Mouse (Mus musculus): ENCODE measurements around the gene Ccr7. TPM values are rescaled to one million over a fixed set of nuclear protein-coding genes. Genes with fewer than 3 reads are reported as not detected.

The Ccr7 gene
- total and polyA plus RNA-seq, 3 experiments: 203 to 306 (median 241) TPM

DNA sequence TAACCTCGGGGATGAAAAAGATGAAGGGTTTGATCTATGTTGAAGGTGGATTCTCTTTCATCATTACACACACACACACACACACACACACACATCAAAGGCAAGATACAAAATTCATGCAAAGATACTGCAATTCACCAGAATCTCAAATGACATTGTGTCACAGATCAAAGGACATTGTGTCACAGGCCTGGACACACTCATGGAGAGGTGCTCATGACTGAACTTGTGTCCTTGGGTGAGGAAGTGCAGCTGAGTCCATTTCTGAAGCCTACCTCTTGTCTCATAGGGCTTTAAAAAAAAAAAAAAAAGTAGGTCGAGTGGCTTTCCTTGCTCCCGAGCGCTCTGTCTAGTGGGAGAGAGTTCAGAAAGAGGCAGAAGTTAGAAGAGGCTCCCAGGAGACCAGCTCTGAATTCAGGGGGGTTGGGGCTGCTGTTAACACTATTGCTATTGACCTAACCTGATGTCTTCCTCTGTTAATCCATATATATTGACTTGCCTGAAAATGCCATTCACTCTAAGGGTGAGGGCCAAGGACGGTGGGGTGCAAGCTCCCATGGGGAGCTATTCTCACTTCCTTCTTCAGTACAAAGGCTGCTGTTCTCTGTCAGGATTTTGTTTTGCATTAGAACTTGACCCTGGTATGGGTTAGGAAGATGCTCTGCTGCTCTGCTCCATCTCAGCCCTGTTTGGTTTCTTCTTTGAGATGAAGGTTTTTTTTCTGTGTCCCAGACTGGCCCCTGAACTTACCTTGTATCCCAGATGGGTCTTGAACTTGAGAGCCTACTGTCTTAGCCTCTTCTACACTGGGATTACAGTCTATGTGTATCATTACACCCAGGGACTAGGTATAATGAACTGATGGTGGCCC, 22.4 kb upstream of the Ccr7 start:
- dilution Hi-C loops (cut with MboI; ENCODE audit: extremely low pct_ligation_motif_present, extremely low pct_unique_long_range_greater_than_20kb, low sequenced_read_pairs): no loop called here
- Histone ChIP-seq H3K9ac (ENCODE audit: insufficient read depth, low read depth) (peak overlapping the region; percentile 23), H3K9me3 (replicated peaks; ENCODE audit: low read length) (peaks cover 26% of the 10 kb centered on the region), H3K4me1 (ENCODE audit: control insufficient read depth in 1 of 2, insufficient read depth in 2 of 2) (peaks cover 23 to 56% of the 10 kb centered on the region in 2 experiments), H3K4me3 (replicated peaks in 1 of 3; ENCODE audit: low read depth in 2 of 3, low read length in 2 of 3, poor library complexity in 1 of 3) (no peak overlapping the region), H3K36me3 (replicated peaks in 1 of 2; ENCODE audit: control insufficient read depth in 1 of 2, insufficient read depth in 1 of 2, low read length in 1 of 2) (peaks cover 14 to 31% of the 10 kb centered on the region in 2 experiments), H3K27ac (ENCODE audit: insufficient read depth, low read depth) (peak overlapping the region; percentile 96), H3K79me2 (replicated peaks; ENCODE audit: control insufficient read depth, extremely low read depth, insufficient read depth, poor library complexity, severe bottlenecking) (no peaks in the 10 kb centered on the region), H3K27me3 (replicated peaks) (no peaks in the 10 kb centered on the region), H3K4me2 (ENCODE audit: insufficient read depth, low read depth, poor library complexity, severe bottlenecking) (peak overlapping the region; percentile 85)
- in situ Hi-C loops (cut with MboI; ENCODE audit: low pct_ligation_motif_present, low pct_unique_long_range_greater_than_20kb, low sequenced_read_pairs): no loop called here
- TF ChIP-seq NELFE (IDR thresholded peaks at IDR 0.05; ENCODE audit: low read depth, low read length) (peak; percentile 48; the same call in 1 of the 2 replicates), PAX5 (IDR thresholded peaks at IDR 0.05; ENCODE audit: low read length) (no peak), BHLHE40 (IDR thresholded peaks at IDR 0.05; ENCODE audit: low read depth, low read length) (no peak), CTCF (conservative IDR thresholded peaks at IDR 0.05 in 1 of 2, IDR thresholded peaks at IDR 0.05 in 1 of 2; ENCODE audit: low read depth in 2 of 2, low read length in 2 of 2) (no peak), ETS1 (conservative IDR thresholded peaks at IDR 0.05; ENCODE audit: low read depth, low read length) (no peak), MXI1 (IDR thresholded peaks at IDR 0.05; ENCODE audit: low read depth, low read length) (peak; percentile 31), ZKSCAN1 (IDR thresholded peaks at IDR 0.05; ENCODE audit: borderline replicate concordance, low read depth, low read length) (no peak), NRF1 (IDR thresholded peaks at IDR 0.05; ENCODE audit: low read depth, low read length) (0 out of 2 replicates have a peak, but pooled peaks have one; percentile 7), SMC3 (IDR thresholded peaks at IDR 0.05; ENCODE audit: low read depth, low read length) (no peak), MAFK (IDR thresholded peaks at IDR 0.05; ENCODE audit: insufficient replicate concordance, low read length) (no peak), MAX (IDR thresholded peaks at IDR 0.05; ENCODE audit: low read length) (peak; percentile 4; the same call in 1 of the 2 replicates), HCFC1 (IDR thresholded peaks at IDR 0.05; ENCODE audit: low read depth, low read length) (no peak), JUN (IDR thresholded peaks at IDR 0.05; ENCODE audit: insufficient read depth, low read depth, low read length) (no peak), USF2 (conservative IDR thresholded peaks at IDR 0.05; ENCODE audit: low read depth, low read length) (no peak), CHD1 (IDR thresholded peaks at IDR 0.05; ENCODE audit: low read depth, low read length) (no peak), SIN3A (IDR thresholded peaks at IDR 0.05; ENCODE audit: low read length) (peak; percentile 73; the same call in 1 of the 2 replicates), ZNF384 (IDR thresholded peaks at IDR 0.05; ENCODE audit: low read depth, low read length) (peak; percentile 95), KAT2A (IDR thresholded peaks at IDR 0.05; ENCODE audit: insufficient replicate concordance, low read length) (no peak), ZMIZ1 (IDR thresholded peaks at IDR 0.05; ENCODE audit: low read depth, low read length) (peak; percentile 41; the same call in 1 of the 2 replicates), TBP (conservative IDR thresholded peaks at IDR 0.05; ENCODE audit: low read depth, low read length) (0 out of 2 replicates have a peak, but pooled peaks have one; percentile 50), MAZ (IDR thresholded peaks at IDR 0.05; ENCODE audit: low read depth, low read length) (no peak), POLR2A (IDR thresholded peaks at IDR 0.05; ENCODE audit: low read depth, low read length) (no peak), E2F4 (IDR thresholded peaks at IDR 0.05; ENCODE audit: insufficient replicate concordance, low read depth, low read length) (no peak), EP300 (IDR thresholded peaks at IDR 0.05; ENCODE audit: low read length) (peak; percentile 81), MEF2A (IDR thresholded peaks at IDR 0.05; ENCODE audit: borderline replicate concordance, low read depth, low read length) (no peak), TCF12 (IDR thresholded peaks at IDR 0.05; ENCODE audit: low read depth, low read length) (no peak), JUND (conservative IDR thresholded peaks at IDR 0.05; ENCODE audit: low read depth, low read length) (no peak; the same call in 1 of the 2 replicates), ELF1 (IDR thresholded peaks at IDR 0.05; ENCODE audit: low read depth, low read length) (peak; percentile 23; the same call in 1 of the 2 replicates), USF1 (IDR thresholded peaks at IDR 0.05; ENCODE audit: low read depth, low read length) (no peak), IRF4 (IDR thresholded peaks at IDR 0.05; ENCODE audit: low read depth, low read length) (peak; percentile 86), ZC3H11A (IDR thresholded peaks at IDR 0.05; ENCODE audit: low read depth, low read length) (no peak), POLR2AphosphoS2 (IDR thresholded peaks at IDR 0.05; ENCODE audit: low read depth, low read length) (no peak), RAD21 (IDR thresholded peaks at IDR 0.05; ENCODE audit: low read depth, low read length) (no peak; the same call in none of the 2 replicates), GABPA (IDR thresholded peaks at IDR 0.05; ENCODE audit: insufficient replicate concordance, low read depth, low read length) (no peak), RCOR1 (conservative IDR thresholded peaks at IDR 0.05; ENCODE audit: low read depth, low read length) (peak; percentile 52; the same call in 1 of the 2 replicates), MYC (IDR thresholded peaks at IDR 0.05; ENCODE audit: low read depth, low read length) (0 out of 2 replicates have a peak, but pooled peaks have one; percentile 10), UBTF (IDR thresholded peaks at IDR 0.05; ENCODE audit: low read depth, low read length) (no peak), CHD2 (IDR thresholded peaks at IDR 0.05; ENCODE audit: low read length) (no peak)
- DNase-seq (ENCODE audit: extremely low read depth): peak; percentile 69
